ENCODE assay signal across 11 mouse cellular contexts in genomic region chrX:48016906-48017601, GRCm38 (mm10). TPM values are rescaled to one million over a fixed set of nuclear protein-coding genes. Genes with fewer than 3 reads are reported as not detected.
DNase-seq lines count a peak whose midpoint lies in the region; ATAC-seq lines count a peak whose summit lies in the region.
"Had no signal": no experiment of that assay in that cellular context is flagged by ENCODE, and none has a peak within 500 bp of the region (broad histone marks: within the 10 kb centered on the region; RNA-seq: fewer than 3 reads in every experiment).

No protein-coding gene starts in this region.

- WGBS in embryonic facial prominence, embryonic 12.5 days, result 53% methylated on average over 7 of the region's 7 CpGs

- H3K9ac ChIP-seq in embryonic facial prominence, embryonic 12.5 days, result no peak overlapping the region
- H3K9ac ChIP-seq: heart, embryonic 12.5 days had no signal

- 0 out of 2 replicates have a peak, but pooled peaks have one; percentile 35 for ATAC-seq in embryonic facial prominence, embryonic 12.5 days (ENCODE audit: insufficient number of reproducible peaks, insufficient read depth, low FRiP score, low TSS enrichment)
- ATAC-seq: lung, postnatal 0 days had no signal

- DNase-seq in frontal cortex, postnatal 25 days (ENCODE audit: low spot score in 2 of 2), result peak; percentile 19 to 25
- peak; percentile 60 to 77 for DNase-seq in left cerebral cortex, postnatal 14 days (ENCODE audit: low spot score in 2 of 2)
- peak; percentile 57 for DNase-seq in retina, postnatal 1 day
- DNase-seq in urinary bladder, adult 18-20 months (ENCODE audit: low spot score in 2 of 2), result no peak
- no peak for DNase-seq in lung, postnatal 10 days
- no peak for DNase-seq in ovary, postnatal 36 days (ENCODE audit: low spot score)
- DNase-seq in cerebellum, postnatal 36 days, result no peak
- DNase-seq: cerebellum, adult 11 months had no signal

- H3K4me3 ChIP-seq in embryonic facial prominence, embryonic 12.5 days, result no peak overlapping the region
- H3K4me3 ChIP-seq: heart, embryonic 12.5 days had no signal

- no peak overlapping the region for H3K27ac ChIP-seq in embryonic facial prominence, embryonic 12.5 days

- peaks cover 4% of the 10 kb centered on the region; the same call in 1 of the 2 replicates for H3K27me3 ChIP-seq in embryonic facial prominence, embryonic 12.5 days

- H3K4me1 ChIP-seq in embryonic facial prominence, embryonic 12.5 days, result no peaks in the 10 kb centered on the region
- H3K4me1 ChIP-seq: heart, embryonic 12.5 days had no signal

- intact Hi-C loops in left cerebral cortex, postnatal 14 days (cut with DNase I), result no loop called here

- no peaks in the 10 kb centered on the region for H3K36me3 ChIP-seq in embryonic facial prominence, embryonic 12.5 days
- H3K36me3 ChIP-seq: heart, embryonic 12.5 days had no signal

- H3K4me2 ChIP-seq in embryonic facial prominence, embryonic 12.5 days (replicated peaks), result no peak overlapping the region
- H3K4me2 ChIP-seq: heart, embryonic 12.5 days had no signal

- no peaks in the 10 kb centered on the region for H3K9me3 ChIP-seq in embryonic facial prominence, embryonic 12.5 days
- H3K9me3 ChIP-seq: heart, embryonic 12.5 days had no signal

RNA-seq across cellular contexts. Expression of gene Apln, which starts 17.6 kb away (rescaled TPM):
- polyA plus RNA-seq in embryonic facial prominence, embryonic 12.5 days (2016; fragmentation: Nextera tagmentation; extraction: Ambion mirVana), result 5.7 and 6.2 TPM in 2 replicates
- total RNA-seq in left cerebral cortex, postnatal 14 days (2021), result 10 to 100 TPM; 27.0 to 28.0 TPM

Comparison
In these comparisons a context has a peak if more than half of its experiments do, and no peak if none do; other contexts are left out.
1. DNase-seq: peak in frontal cortex, postnatal 25 days (2 of 2), left cerebral cortex, postnatal 14 days (2 of 2) and retina, postnatal 1 day (single experiment); none in urinary bladder, adult 18-20 months (0 of 2), lung, postnatal 10 days (single experiment), ovary, postnatal 36 days (single experiment) and cerebellum, postnatal 36 days (0 of 2).